Mouse (Mus musculus) small intestine, adult 2 months (tissue): ENCODE measurements around the gene Gabrb3.

Experiments used
- CTCF ChIP-seq: fragments of 200-500 bp; IDR thresholded peaks from 2 replicates; pipeline ENCODE4 v1.5.1; 2012; ENCODE audit warnings: low read depth, mild to moderate bottlenecking, control low read depth, inconsistent platforms, low read length, moderate library complexity, mixed read lengths; ENCODE audit not compliant: insufficient replicate concordance, insufficient read length; ENCODE audit errors: extremely low read depth
- POLR2A ChIP-seq: fragments of 200-500 bp; IDR thresholded peaks from 2 replicates; pipeline ENCODE4 v1.6.1; 2012; ENCODE audit warnings: low read depth, mild to moderate bottlenecking, control low read depth, inconsistent platforms, low read length, moderate library complexity

GRCm38 (mm10) chr7:57746836-57747235 is 327.3 kb downstream of the Gabrb3 start:
- TF ChIP-seq CTCF (no peak), POLR2A (no peak)
